In genomic region chr4:117645031-117645435, GRCm38 (mm10) we compare ENCODE assay signal across 9 mouse cellular contexts. TPM values are rescaled to one million over a fixed set of nuclear protein-coding genes. Genes with fewer than 3 reads are reported as not detected.
DNase-seq lines count a peak whose midpoint lies in the region; ATAC-seq lines count a peak whose summit lies in the region.
"Had no signal": no experiment of that assay in that cellular context is flagged by ENCODE, and none has a peak within 500 bp of the region (broad histone marks: within the 10 kb centered on the region; RNA-seq: fewer than 3 reads in every experiment).

No protein-coding gene starts in this region.

- no peak overlapping the region for H3K4me2 ChIP-seq in hindbrain, embryonic 11.5 days (replicated peaks; ENCODE audit: low read depth, low read length)
- peak overlapping the region; percentile 30 for H3K4me2 ChIP-seq in neural tube, embryonic 12.5 days (replicated peaks)

- no peaks in the 10 kb centered on the region for H3K9me3 ChIP-seq in hindbrain, embryonic 11.5 days (ENCODE audit: control insufficient read depth, low read length)
- H3K9me3 ChIP-seq in neural tube, embryonic 12.5 days, result no peaks in the 10 kb centered on the region

- H3K27me3 ChIP-seq in hindbrain, embryonic 11.5 days (ENCODE audit: control insufficient read depth, insufficient read depth, low read length), result no peaks in the 10 kb centered on the region
- H3K27me3 ChIP-seq in neural tube, embryonic 12.5 days (replicated peaks), result no peaks in the 10 kb centered on the region

- H3K4me1 ChIP-seq in hindbrain, embryonic 11.5 days (replicated peaks; ENCODE audit: control insufficient read depth, insufficient read depth, low read length), result peaks cover 10% of the 10 kb centered on the region; the same call in 1 of the 2 replicates
- peaks cover 42% of the 10 kb centered on the region for H3K4me1 ChIP-seq in neural tube, embryonic 12.5 days

- peak; percentile 55 to 70 for DNase-seq in kidney, postnatal 4 days
- no peak for DNase-seq in kidney, postnatal 14 days
- DNase-seq in cerebellum, postnatal 10 days, result peak; percentile 91 to 95
- DNase-seq in hindbrain, embryonic 11.5 days (ENCODE audit: low spot score), result peak; percentile 59
- no peak for DNase-seq in T-cell, adult 2 months (ENCODE audit: low spot score)
- DNase-seq in thymus, postnatal 14 days, result no peak
- DNase-seq in adipocyte (ENCODE audit: low spot score), result no peak
- DNase-seq: liver, postnatal 0 days had no signal

- H3K4me3 ChIP-seq in hindbrain, embryonic 11.5 days (ENCODE audit: low read depth, low read length), result no peak overlapping the region
- H3K4me3 ChIP-seq in neural tube, embryonic 12.5 days, result no peak overlapping the region

- no peak overlapping the region for H3K9ac ChIP-seq in hindbrain, embryonic 11.5 days (ENCODE audit: low read depth, low read length)
- H3K9ac ChIP-seq in neural tube, embryonic 12.5 days, result no peak overlapping the region
- H3K9ac ChIP-seq: liver, postnatal 0 days had no signal

- no peaks in the 10 kb centered on the region for H3K36me3 ChIP-seq in hindbrain, embryonic 11.5 days (ENCODE audit: control insufficient read depth, insufficient read depth, low read length)
- H3K36me3 ChIP-seq in neural tube, embryonic 12.5 days, result peaks cover 5% of the 10 kb centered on the region

- WGBS in hindbrain, embryonic 11.5 days, result 42% methylated on average over 22 of the region's 22 CpGs
- 37% methylated on average over 22 of the region's 22 CpGs for WGBS in neural tube, embryonic 12.5 days

- H3K27ac ChIP-seq in hindbrain, embryonic 11.5 days (ENCODE audit: low read depth, low read length), result peak overlapping the region; percentile 67
- peak overlapping the region; percentile 32; the same call in 1 of the 2 replicates for H3K27ac ChIP-seq in neural tube, embryonic 12.5 days

- peak; percentile 86 for ATAC-seq in hindbrain, embryonic 11.5 days (ENCODE audit: low FRiP score)
- ATAC-seq in neural tube, embryonic 12.5 days (ENCODE audit: low FRiP score, low read depth), result peak; percentile 80
- ATAC-seq: liver, postnatal 0 days had no signal

RNA-seq across cellular contexts. Expression of gene Dmap1, which starts 37.0 kb away (rescaled TPM):
- polyA plus RNA-seq in hindbrain, embryonic 11.5 days (2014; fragmentation: Nextera tagmentation; extraction: Ambion mirVana), result 76.1 and 82.2 TPM in 2 replicates
- polyA plus RNA-seq in neural tube, embryonic 12.5 days (2016; fragmentation: Nextera tagmentation; extraction: Ambion mirVana), result 66.3 and 77.5 TPM in 2 replicates

Comparison
In these comparisons a context has a peak if more than half of its experiments do, and no peak if none do; other contexts are left out.
1. DNase-seq: peak in kidney, postnatal 4 days (2 of 2), cerebellum, postnatal 10 days (2 of 2) and hindbrain, embryonic 11.5 days (single experiment); none in kidney, postnatal 14 days (single experiment), T-cell, adult 2 months (single experiment), thymus, postnatal 14 days (single experiment) and adipocyte (single experiment).